Mouse (Mus musculus) heart, embryonic 11.5 days (tissue): ENCODE data around the gene Prr12. TPM values are rescaled to one million over a fixed set of nuclear protein-coding genes. Genes with fewer than 3 reads are reported as not detected.

Experiments used
- ATAC-seq: fragments of 200-750 bp; cut with Nextera tagmentation; replicated peaks from 2 replicates; pipeline ENCODE4 v1.8.0; 2017; ENCODE audit warnings: moderate library complexity; ENCODE audit not compliant: insufficient number of reproducible peaks, low FRiP score, low TSS enrichment
- H3K27ac ChIP-seq: fragments of 300-500 bp; sonication (generic); 2 replicates; pipeline ENCODE4 v1.5.1; 2014; ENCODE audit warnings: mild to moderate bottlenecking, low read depth, low read length
- H3K27me3 ChIP-seq: fragments of 300-500 bp; sonication (generic); 2 replicates; pipeline ENCODE4 v1.6.1; 2014; ENCODE audit warnings: mild to moderate bottlenecking, low read length, mixed read lengths; ENCODE audit not compliant: control insufficient read depth, insufficient read depth
- H3K36me3 ChIP-seq: fragments of 300-500 bp; sonication (generic); 2 replicates; pipeline ENCODE4 v1.6.1; 2014; ENCODE audit warnings: mild to moderate bottlenecking, low read length, moderate library complexity, mixed read lengths; ENCODE audit not compliant: control insufficient read depth, insufficient read depth
- H3K4me1 ChIP-seq: fragments of 300-500 bp; sonication (generic); 2 replicates; pipeline ENCODE4 v1.6.1; 2014; ENCODE audit warnings: low read length; ENCODE audit not compliant: control insufficient read depth, insufficient read depth
- H3K4me2 ChIP-seq: fragments of 300-500 bp; sonication (generic); 2 replicates; pipeline ENCODE4 v1.6.1; 2014; ENCODE audit warnings: mild to moderate bottlenecking, moderate library complexity
- H3K4me3 ChIP-seq: fragments of 300-500 bp; sonication (generic); 2 replicates; pipeline ENCODE4 v1.5.1; 2014; ENCODE audit warnings: low read depth, low read length
- H3K9ac ChIP-seq: fragments of 300-500 bp; sonication (generic); 2 replicates; pipeline ENCODE4 v1.6.1; 2014; ENCODE audit warnings: mild to moderate bottlenecking, low read depth, low read length, moderate library complexity
- H3K9me3 ChIP-seq: fragments of 300-500 bp; sonication (generic); replicated peaks from 2 replicates; pipeline ENCODE4 v1.6.1; 2016; ENCODE audit warnings: low read length; ENCODE audit not compliant: control insufficient read depth
- WGBS: fragments of 180-500 bp; shearing (Covaris S2); extraction: QIAGEN DNeasy Blood & Tissue Kit; methylation state at CpG from one replicate; pipeline ENCODE4 v1.1.7; 2014; ENCODE audit not compliant: insufficient replicate concordance; 5-methylcytosine and 5-hydroxymethylcytosine counted together
- polyA plus RNA-seq: library from polyadenylated mRNA; unstranded; fragments of >200 nt; fragmentation: Nextera tagmentation; extraction: Ambion mirVana; gene quantifications from 2 replicates; pipeline ENCODE4 v1.2.1, GENCODE M21; 2014

Prr12 gene
- polyA plus RNA-seq, 1 experiment from 2014 or later: 12.1 TPM

- no peak overlapping the region for H3K4me2 ChIP-seq
- H3K9me3 ChIP-seq: no peaks in the 10 kb centered on the region
- H3K27me3 ChIP-seq: no peaks in the 10 kb centered on the region
- no peaks in the 10 kb centered on the region for H3K4me1 ChIP-seq
- 85% methylated on average over 9 of the region's 9 CpGs for WGBS
- peaks cover 76% of the 10 kb centered on the region for H3K36me3 ChIP-seq
- no peak overlapping the region for H3K4me3 ChIP-seq
- no peak overlapping the region for H3K9ac ChIP-seq
- ATAC-seq: no peak
- no peak overlapping the region for H3K27ac ChIP-seq
Observed at GRCm38 (mm10) chr7:45040851-45041250, 11.8 kb downstream of the Prr12 start.

GRCm38 (mm10) chr7:45038411-45038810, 14.3 kb downstream of the Prr12 start:
- ATAC-seq: no peak

DNA sequence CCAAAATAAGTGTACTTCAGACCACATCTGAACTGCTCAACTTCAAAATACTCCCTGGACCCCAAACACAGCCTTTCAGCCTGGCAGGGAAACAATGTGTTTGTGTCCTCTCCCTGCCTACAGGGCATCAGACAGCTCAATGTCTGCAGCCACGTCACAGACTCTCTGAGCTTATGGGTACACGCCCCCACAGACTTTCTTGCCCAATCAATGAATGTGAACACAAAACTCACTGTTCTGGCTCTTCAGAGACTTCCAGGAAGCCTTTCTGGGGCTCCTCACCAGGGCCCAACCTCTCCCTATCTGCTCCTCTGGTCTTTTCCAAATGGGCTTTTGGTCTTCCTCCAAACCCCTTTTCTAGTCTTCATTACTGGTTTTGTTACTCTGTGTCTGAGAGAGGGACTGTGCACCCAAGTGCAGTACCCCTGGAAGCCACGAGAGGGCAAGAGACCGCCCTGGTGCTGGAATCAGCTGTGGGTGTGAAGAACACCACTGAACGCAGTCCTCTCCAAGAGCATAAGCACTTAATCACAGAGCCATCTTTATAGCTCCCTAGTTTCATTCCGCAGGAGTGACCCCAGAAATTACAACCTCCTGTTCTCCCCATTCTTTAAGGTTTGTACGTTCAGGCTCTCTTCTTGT, 14.8 kb downstream of the Prr12 start:
- no peak overlapping the region for H3K4me2 ChIP-seq
- H3K4me1 ChIP-seq: no peaks in the 10 kb centered on the region
- WGBS: 71% methylated on average over 7 of the region's 7 CpGs
- no peaks in the 10 kb centered on the region for H3K27me3 ChIP-seq
- peaks cover 80% of the 10 kb centered on the region for H3K36me3 ChIP-seq
- no peak overlapping the region for H3K9ac ChIP-seq
- no peak overlapping the region for H3K4me3 ChIP-seq
- H3K27ac ChIP-seq: no peak overlapping the region
- H3K9me3 ChIP-seq: no peaks in the 10 kb centered on the region
- ATAC-seq: no peak

More at GRCm38 (mm10) chr7:45038411-45038810, 14.3 kb downstream of the Prr12 start:
- Histone ChIP-seq H3K9me3 (no peaks in the 10 kb centered on the region), H3K4me1 (no peaks in the 10 kb centered on the region), H3K4me3 (no peak overlapping the region), H3K27me3 (no peaks in the 10 kb centered on the region), H3K4me2 (no peak overlapping the region), H3K27ac (no peak overlapping the region), H3K9ac (no peak overlapping the region), H3K36me3 (peaks cover 80% of the 10 kb centered on the region)
- WGBS: 93% methylated on average over 9 of the region's 9 CpGs

- Histone ChIP-seq H3K36me3 (peaks cover 79% of the 10 kb centered on the region), H3K4me2 (no peak overlapping the region), H3K27ac (no peak overlapping the region), H3K4me3 (no peak overlapping the region), H3K4me1 (no peaks in the 10 kb centered on the region), H3K9me3 (no peaks in the 10 kb centered on the region), H3K9ac (no peak overlapping the region), H3K27me3 (no peaks in the 10 kb centered on the region)
- WGBS: 85% methylated on average over 11 of the region's 11 CpGs
- no peak for ATAC-seq
Observed at GRCm38 (mm10) chr7:45036702-45037101, 16.0 kb downstream of the Prr12 start.

DNA sequence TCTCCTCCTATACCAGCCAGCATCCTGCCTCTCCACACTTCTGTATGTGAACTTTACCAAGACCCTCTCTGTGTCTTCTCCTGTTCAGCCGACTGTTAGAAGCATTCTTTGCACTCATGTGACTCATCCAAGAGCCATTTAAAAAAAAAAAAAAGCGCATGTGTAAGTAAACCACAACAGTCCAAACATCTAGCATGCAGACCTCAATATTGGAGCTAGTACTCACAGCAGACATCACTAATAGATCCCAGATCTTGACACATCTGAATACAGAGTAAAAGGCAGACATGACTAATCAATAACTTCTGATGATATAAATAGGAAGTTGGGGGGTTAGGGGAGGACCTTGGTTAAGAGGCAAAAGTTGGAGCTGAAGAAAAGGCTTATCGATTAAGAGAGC, 17.1 kb downstream of the Prr12 start:
- no peak for ATAC-seq
- Histone ChIP-seq H3K36me3 (peaks cover 82% of the 10 kb centered on the region), H3K27ac (no peak overlapping the region), H3K27me3 (no peaks in the 10 kb centered on the region), H3K9me3 (no peaks in the 10 kb centered on the region), H3K4me1 (no peaks in the 10 kb centered on the region), H3K4me3 (no peak overlapping the region), H3K4me2 (no peak overlapping the region), H3K9ac (no peak overlapping the region)
- WGBS: 82% methylated on average over 3 of the region's 3 CpGs

- Histone ChIP-seq H3K27me3 (no peaks in the 10 kb centered on the region), H3K9ac (no peak overlapping the region), H3K36me3 (peaks cover 78% of the 10 kb centered on the region), H3K27ac (no peak overlapping the region), H3K4me3 (no peak overlapping the region), H3K4me1 (no peaks in the 10 kb centered on the region), H3K4me2 (no peak overlapping the region), H3K9me3 (no peaks in the 10 kb centered on the region)
- WGBS: 89% methylated on average over 19 of the region's 19 CpGs
- ATAC-seq: no peak
Observed at GRCm38 (mm10) chr7:45033722-45034359, 18.8 kb downstream of the Prr12 start.

GRCm38 (mm10) chr7:45030857-45031256, 21.8 kb downstream of the Prr12 start:
- H3K36me3 ChIP-seq: peaks cover 67% of the 10 kb centered on the region
- H3K9ac ChIP-seq: no peak overlapping the region
- WGBS: 93% methylated on average over 8 of the region's 8 CpGs

GRCm38 (mm10) chr7:45029995-45030394, 22.7 kb downstream of the Prr12 start:
- ATAC-seq: no peak
- Histone ChIP-seq H3K27me3 (no peaks in the 10 kb centered on the region), H3K27ac (no peak overlapping the region), H3K4me3 (no peak overlapping the region), H3K4me1 (no peaks in the 10 kb centered on the region), H3K4me2 (no peak overlapping the region), H3K9me3 (no peaks in the 10 kb centered on the region), H3K9ac (no peak overlapping the region), H3K36me3 (peaks cover 60% of the 10 kb centered on the region)
- 91% methylated on average over 6 of the region's 6 CpGs for WGBS

More at GRCm38 (mm10) chr7:45030857-45031256, 21.8 kb downstream of the Prr12 start:
- no peak overlapping the region for H3K27ac ChIP-seq
- no peaks in the 10 kb centered on the region for H3K27me3 ChIP-seq
- no peak overlapping the region for H3K4me3 ChIP-seq
- ATAC-seq: no peak
- no peaks in the 10 kb centered on the region for H3K4me1 ChIP-seq
- H3K4me2 ChIP-seq: no peak overlapping the region
- H3K9me3 ChIP-seq: no peaks in the 10 kb centered on the region

GRCm38 (mm10) chr7:45028351-45028750, 24.3 kb downstream of the Prr12 start:
- WGBS: 87% methylated on average over 11 of the region's 11 CpGs
- H3K9ac ChIP-seq: no peak overlapping the region
- no peaks in the 10 kb centered on the region for H3K9me3 ChIP-seq
- H3K27ac ChIP-seq: no peak overlapping the region
- H3K4me3 ChIP-seq: no peak overlapping the region
- no peaks in the 10 kb centered on the region for H3K4me1 ChIP-seq
- H3K4me2 ChIP-seq: no peak overlapping the region
- no peaks in the 10 kb centered on the region for H3K27me3 ChIP-seq
- no peak for ATAC-seq
- H3K36me3 ChIP-seq: peaks cover 44% of the 10 kb centered on the region
